Mouse (Mus musculus): ENCODE data around the gene Galnt13.
"Not testable (repeated sequence)": the region's sequence is repeated elsewhere in the genome, so short reads cannot be mapped to it uniquely, and the experiment has no call there.

The Galnt13 gene

GRCm38 (mm10) chr2:54915088-54915670, 479.1 kb downstream of the Galnt13 start:
- DNase-seq (ENCODE audit: low read depth, low spot score), result no peak

- DNase-seq (ENCODE audit: low read depth, low spot score), result no peak
Observed at GRCm38 (mm10) chr2:54936369-54936768, 500.3 kb downstream of the Galnt13 start.

GRCm38 (mm10) chr2:54937306-54937705, 501.2 kb downstream of the Galnt13 start:
- no peak for DNase-seq (ENCODE audit: low read depth, low spot score)

GRCm38 (mm10) chr2:54938075-54938474, 502.0 kb downstream of the Galnt13 start:
- DNase-seq (ENCODE audit: low read depth, low spot score), result no peak

GRCm38 (mm10) chr2:54943386-54943785, 507.3 kb downstream of the Galnt13 start:
- no peak for DNase-seq (ENCODE audit: low read depth, low spot score)

- DNase-seq (ENCODE audit: low read depth, low spot score), result no peak
Observed at GRCm38 (mm10) chr2:54983839-54984238, 547.7 kb downstream of the Galnt13 start.

GRCm38 (mm10) chr2:55022539-55022938, 586.4 kb downstream of the Galnt13 start:
- DNase-seq (ENCODE audit: low read depth, low spot score), result not testable (repeated sequence)

- no peak for DNase-seq (ENCODE audit: low read depth, low spot score)
Observed at GRCm38 (mm10) chr2:55034610-55035009, 598.5 kb downstream of the Galnt13 start.

- no peak for DNase-seq (ENCODE audit: low read depth, low spot score)
Observed at GRCm38 (mm10) chr2:55065469-55066315, 629.6 kb downstream of the Galnt13 start.

- DNase-seq (ENCODE audit: low read depth, low spot score), result no peak
Observed at GRCm38 (mm10) chr2:55085580-55085979, 649.5 kb downstream of the Galnt13 start.

GRCm38 (mm10) chr2:55088034-55088433, 651.9 kb downstream of the Galnt13 start:
- no peak for DNase-seq (ENCODE audit: low read depth, low spot score)

GRCm38 (mm10) chr2:55090332-55090731, 654.2 kb downstream of the Galnt13 start:
- no peak for DNase-seq (ENCODE audit: low read depth, low spot score)

- no peak for DNase-seq (ENCODE audit: low read depth, low spot score)
Observed at GRCm38 (mm10) chr2:55091495-55091894, 655.4 kb downstream of the Galnt13 start.

- no peak for DNase-seq (ENCODE audit: low read depth, low spot score)
Observed at GRCm38 (mm10) chr2:55099100-55099499, 663.0 kb downstream of the Galnt13 start.

GRCm38 (mm10) chr2:55101279-55101678, 665.2 kb downstream of the Galnt13 start:
- DNase-seq (ENCODE audit: low read depth, low spot score), result no peak

- DNase-seq (ENCODE audit: low read depth, low spot score), result no peak
Observed at GRCm38 (mm10) chr2:55103521-55103920, 667.4 kb downstream of the Galnt13 start.

- DNase-seq (ENCODE audit: low read depth, low spot score), result no peak
Observed at GRCm38 (mm10) chr2:55107828-55108227, 671.7 kb downstream of the Galnt13 start.

- DNase-seq (ENCODE audit: low read depth, low spot score), result no peak
Observed at GRCm38 (mm10) chr2:55153089-55153488, 717.0 kb downstream of the Galnt13 start.

GRCm38 (mm10) chr2:55164781-55165180, 728.7 kb downstream of the Galnt13 start:
- DNase-seq (ENCODE audit: low read depth, low spot score), result no peak

Data from brain, embryonic 18.5 days (tissue).